Mouse (Mus musculus): ENCODE data around the gene Egfl7.

The Egfl7 gene

DNA sequence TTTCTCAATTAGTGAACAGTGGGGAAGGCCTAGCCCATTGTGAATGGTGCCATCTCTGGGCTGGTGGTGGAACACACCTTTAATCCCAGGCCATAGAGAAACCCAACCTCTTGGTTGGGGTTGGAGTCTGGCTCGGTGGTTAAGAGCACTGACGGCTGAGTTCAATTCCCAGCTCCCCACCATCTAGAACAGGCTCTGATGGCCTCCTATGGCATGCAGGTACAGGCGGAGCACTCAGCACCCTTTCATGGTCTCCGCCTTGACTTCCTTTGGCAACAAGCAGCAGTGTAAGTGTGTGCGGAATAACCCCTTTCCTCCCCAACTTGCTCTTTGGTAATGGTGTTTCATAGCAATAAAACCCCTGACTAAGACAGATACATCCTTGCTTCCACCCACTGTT lies 58.8 kb downstream of the Egfl7 start:
- in situ Hi-C loops (cut with MseI, MboI) = no loop called here

DNA sequence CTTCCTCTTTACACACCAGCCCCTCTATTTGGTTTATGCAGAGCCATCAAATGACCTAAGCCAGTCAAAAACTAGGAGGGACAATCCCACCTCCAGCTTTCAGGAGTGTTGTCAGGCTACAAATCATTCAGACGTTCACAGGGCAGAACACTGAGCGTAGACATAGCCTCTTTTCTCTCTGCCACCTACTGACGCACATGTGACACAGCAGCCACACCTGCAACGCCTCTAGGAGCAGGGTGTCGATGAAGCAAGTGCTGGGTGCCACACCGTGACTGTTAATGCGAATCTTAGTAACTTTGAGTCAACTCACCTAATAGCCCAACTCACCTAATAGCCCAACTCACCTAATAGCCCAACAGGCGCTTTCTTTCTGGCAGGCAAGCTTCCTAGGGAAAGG lies 59.3 kb downstream of the Egfl7 start:
- in situ Hi-C loops (cut with MseI, MboI) = no loop called here

DNA sequence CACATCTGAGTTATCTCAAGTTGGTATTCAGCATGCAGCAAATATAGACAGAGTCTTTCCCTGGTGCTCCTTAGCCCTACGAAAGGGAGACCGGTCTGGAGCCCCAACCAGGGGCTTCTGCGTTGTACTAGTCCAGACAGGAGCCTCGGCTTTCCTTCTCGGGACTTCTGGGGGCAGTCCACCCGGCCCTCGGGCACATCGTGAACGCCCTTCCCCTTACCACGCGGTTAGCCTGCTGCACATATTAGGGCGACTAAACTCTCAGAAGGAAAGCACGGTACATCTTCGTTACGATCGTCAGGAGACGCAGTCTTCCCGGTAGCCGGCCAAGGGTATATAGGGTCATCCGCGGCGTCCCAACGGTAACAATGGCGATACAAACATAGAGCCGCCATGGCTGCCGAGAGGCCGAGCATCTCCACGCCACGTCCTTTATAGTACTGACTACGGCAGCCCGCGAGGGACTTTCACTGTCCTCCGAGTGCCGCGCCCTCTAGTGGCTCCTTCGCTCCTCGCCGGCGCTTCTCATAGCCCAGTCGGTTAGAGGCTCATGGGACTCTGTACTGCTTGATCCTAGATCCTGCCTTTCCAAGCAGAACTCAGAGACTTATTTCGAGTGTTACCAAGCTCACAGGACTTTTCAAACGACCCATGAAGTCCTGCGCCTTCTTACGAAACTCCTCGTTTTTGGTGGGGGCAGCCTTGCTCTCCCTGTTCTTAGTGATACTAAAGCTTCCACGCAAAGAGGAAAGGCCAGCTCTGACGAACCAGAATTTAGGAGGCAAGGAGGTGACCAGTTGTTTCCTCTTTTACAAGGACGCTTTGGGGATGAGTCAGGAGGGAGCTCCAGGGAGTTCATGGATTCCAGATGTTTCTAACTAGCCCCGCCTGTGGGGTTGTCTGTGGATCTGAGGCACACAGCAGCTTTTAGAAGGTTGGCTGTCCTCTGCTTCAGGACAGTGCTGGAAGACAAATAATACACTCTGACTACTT lies 60.3 kb downstream of the Egfl7 start:
- in situ Hi-C loops (cut with MseI, MboI) = loop anchor here in 1 of 2 experiments (10.0 kb wide), 1 partner anchor 265 kb away; the partner anchor contains the start of gene Surf6

DNA sequence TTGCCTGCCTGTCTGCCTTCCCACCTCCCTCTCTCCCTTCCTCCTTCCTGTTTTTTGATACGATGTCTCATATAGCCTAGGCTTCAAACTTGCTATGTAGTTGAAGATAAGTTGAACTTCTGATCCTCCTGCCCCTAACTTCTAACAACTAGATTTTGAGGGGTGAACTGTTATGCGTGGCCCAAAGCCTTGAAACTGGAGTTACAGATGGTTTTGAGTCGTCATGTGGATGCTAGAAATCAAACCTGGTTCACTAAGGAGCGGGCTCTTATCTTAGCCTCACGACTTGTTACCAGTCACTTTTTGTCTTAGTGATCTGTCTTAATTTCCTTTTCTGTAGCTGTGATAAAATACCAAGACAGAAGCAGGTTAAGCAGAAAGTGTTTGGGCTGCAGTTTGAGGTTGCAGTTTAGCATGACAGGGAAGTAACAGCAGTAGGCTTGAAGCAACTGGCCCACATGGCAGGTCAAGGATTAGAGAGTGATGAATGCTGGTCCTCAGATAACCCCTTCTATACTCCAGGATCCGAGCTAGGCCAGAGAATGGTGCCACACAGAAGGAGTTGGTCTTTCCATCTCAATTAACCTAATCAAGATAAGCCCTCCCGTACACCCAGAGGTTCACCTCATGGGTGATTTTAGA lies 61.3 kb downstream of the Egfl7 start:
- in situ Hi-C loops (cut with MseI, MboI) = loop anchor here in 1 of 2 experiments (10.0 kb wide), 1 partner anchor 264 kb away; the partner anchor contains the start of gene Surf6
